Comparison of ENCODE assay signal across 9 mouse cellular contexts in genomic region chr16:31740271-31740670, GRCm38 (mm10).
DNase-seq lines count a peak whose midpoint lies in the region; ATAC-seq and TF ChIP-seq lines count a peak whose summit lies in the region.
"Had no signal": no experiment of that assay in that cellular context is flagged by ENCODE, and none has a peak within 500 bp of the region (broad histone marks: within the 10 kb centered on the region; RNA-seq: fewer than 3 reads in every experiment).

No protein-coding gene starts in this region.

- peaks cover 4% of the 10 kb centered on the region; the same call in 1 of the 2 replicates for H3K36me3 ChIP-seq in E14TG2a.4 (ENCODE audit: insufficient read depth, low read length)

- no peak for TF ChIP-seq CTCF in E14TG2a.4 (conservative IDR thresholded peaks at IDR 0.05; ENCODE audit: low read length)

- ATAC-seq in erythroid progenitor cell, adult 5-6 weeks (replicated peaks; ENCODE audit: low FRiP score, poor library complexity, severe bottlenecking) = no peak

- DNase-seq in Muller cell, postnatal 12 days (ENCODE audit: inconsistent ontology term) = peak; percentile 46
- peak; percentile 41 for DNase-seq in gastrocnemius, postnatal 10 days
- peak; percentile 62 for DNase-seq in kidney, adult 9 months
- DNase-seq in MN1 (ENCODE audit: low spot score) = no peak
- DNase-seq in urinary bladder, postnatal 4 days (ENCODE audit: low spot score in 2 of 2) = no peak
- DNase-seq: right cerebral cortex, postnatal 14 days had no signal

- H3K9me3 ChIP-seq in E14TG2a.4 (ENCODE audit: low read length) = no peaks in the 10 kb centered on the region

- no peaks in the 10 kb centered on the region for H3K27me3 ChIP-seq in E14TG2a.4 (ENCODE audit: insufficient read depth, low read length)
- H3K27me3 ChIP-seq: megakaryocyte, embryonic 14.5 days had no signal

- peaks cover 15% of the 10 kb centered on the region for H3K4me1 ChIP-seq in E14TG2a.4 (replicated peaks; ENCODE audit: low read depth, low read length)
- H3K4me1 ChIP-seq: megakaryocyte, embryonic 14.5 days had no signal

- H3K4me3 ChIP-seq in E14TG2a.4 (replicated peaks; ENCODE audit: low read length) = peak overlapping the region; percentile 59
- H3K4me3 ChIP-seq: megakaryocyte, embryonic 14.5 days had no signal

Comparison
In these comparisons a context has a peak if more than half of its experiments do, and no peak if none do; other contexts are left out.
1. DNase-seq: peak in Muller cell, postnatal 12 days (single experiment), gastrocnemius, postnatal 10 days (single experiment) and kidney, adult 9 months (single experiment); none in MN1 (single experiment) and urinary bladder, postnatal 4 days (0 of 2).